Mouse (Mus musculus): ENCODE data around the gene Hoxd13. TPM values are rescaled to one million over a fixed set of nuclear protein-coding genes. Genes with fewer than 3 reads are reported as not detected.

Hoxd13 gene
- total and polyA plus RNA-seq, 3 experiments: not detected

DNA sequence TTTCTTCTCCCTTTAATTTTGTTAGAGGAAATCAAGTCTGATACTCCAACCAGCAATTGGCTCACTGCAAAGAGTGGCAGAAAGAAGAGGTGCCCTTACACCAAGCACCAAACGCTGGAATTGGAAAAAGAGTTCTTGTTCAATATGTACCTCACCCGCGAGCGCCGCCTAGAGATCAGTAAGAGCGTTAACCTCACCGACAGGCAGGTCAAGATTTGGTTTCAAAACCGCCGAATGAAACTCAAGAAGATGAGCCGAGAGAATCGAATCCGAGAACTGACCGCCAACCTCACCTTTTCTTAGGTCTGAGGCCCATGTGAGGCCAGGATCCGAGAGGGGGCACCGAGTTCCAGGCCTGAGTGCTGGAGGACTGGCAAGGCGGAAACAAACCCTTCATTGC lies 26.0 kb downstream of the Hoxd13 start:
- Histone ChIP-seq H3K27me3 (ENCODE audit: control insufficient read depth, insufficient read depth, low read length) (peaks cover 47% of the 10 kb centered on the region), H3K4me3 (no peak overlapping the region), H3K27ac (no peak overlapping the region), H3K9ac (ENCODE audit: low read depth, low read length) (no peak overlapping the region), H3K4me1 (ENCODE audit: control insufficient read depth, insufficient read depth, low read length) (no peaks in the 10 kb centered on the region), H3K79me2 (replicated peaks; ENCODE audit: control insufficient read depth, insufficient read depth, low read length) (no peaks in the 10 kb centered on the region), H3K36me3 (ENCODE audit: control insufficient read depth, insufficient read depth, low read length) (no peaks in the 10 kb centered on the region)
- TF ChIP-seq EP300 (IDR thresholded peaks at IDR 0.05; ENCODE audit: insufficient read depth, low read depth, low read length) (no peak), CTCF (IDR thresholded peaks at IDR 0.05) (peak; percentile 53)
- intact Hi-C loops (cut with DNase I): loop anchor here (10.0 kb wide), 1 partner anchor 1419 kb away; the partner anchor contains the start of gene Sp9
- DNase-seq: no peak
- 6% methylated on average over 16 of the region's 16 CpGs for WGBS

DNA sequence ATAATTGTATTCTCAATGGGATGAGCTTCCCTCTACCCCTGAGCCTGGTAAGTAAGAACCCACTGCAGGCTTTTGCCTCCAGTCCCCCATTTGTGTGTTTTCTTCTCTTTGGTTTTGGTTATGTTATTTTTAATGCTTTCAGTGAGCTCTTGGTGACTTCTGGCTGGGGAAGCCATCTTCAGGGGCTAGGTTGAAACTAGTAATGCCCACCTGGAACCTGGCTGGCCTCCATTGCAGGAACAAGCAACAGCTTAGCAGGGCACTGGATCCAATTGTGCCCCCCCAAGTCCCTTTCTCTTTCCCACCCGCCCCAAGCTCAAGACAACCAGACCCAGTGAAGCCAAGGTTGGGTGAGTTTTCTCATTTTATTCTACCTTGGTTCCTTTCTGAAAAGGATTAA lies 27.3 kb downstream of the Hoxd13 start:
- intact Hi-C loops (cut with DNase I): loop anchor here (10.0 kb wide), 1 partner anchor 1421 kb away; the partner anchor contains the start of gene Sp9
- Histone ChIP-seq H3K4me1 (ENCODE audit: control insufficient read depth, insufficient read depth, low read length) (no peaks in the 10 kb centered on the region), H3K79me2 (replicated peaks; ENCODE audit: control insufficient read depth, insufficient read depth, low read length) (no peaks in the 10 kb centered on the region), H3K36me3 (ENCODE audit: control insufficient read depth, insufficient read depth, low read length) (no peaks in the 10 kb centered on the region), H3K9ac (ENCODE audit: low read depth, low read length) (no peak overlapping the region), H3K27ac (no peak overlapping the region), H3K27me3 (ENCODE audit: control insufficient read depth, insufficient read depth, low read length) (peaks cover 52% of the 10 kb centered on the region), H3K4me3 (no peak overlapping the region)
- TF ChIP-seq EP300 (IDR thresholded peaks at IDR 0.05; ENCODE audit: insufficient read depth, low read depth, low read length) (no peak), POLR2A (IDR thresholded peaks at IDR 0.05; ENCODE audit: insufficient read depth, low read depth, low read length) (no peak), CTCF (IDR thresholded peaks at IDR 0.05) (no peak)
- DNase-seq: no peak
- WGBS: 4% methylated on average over 1 of the region's 1 CpGs

DNA sequence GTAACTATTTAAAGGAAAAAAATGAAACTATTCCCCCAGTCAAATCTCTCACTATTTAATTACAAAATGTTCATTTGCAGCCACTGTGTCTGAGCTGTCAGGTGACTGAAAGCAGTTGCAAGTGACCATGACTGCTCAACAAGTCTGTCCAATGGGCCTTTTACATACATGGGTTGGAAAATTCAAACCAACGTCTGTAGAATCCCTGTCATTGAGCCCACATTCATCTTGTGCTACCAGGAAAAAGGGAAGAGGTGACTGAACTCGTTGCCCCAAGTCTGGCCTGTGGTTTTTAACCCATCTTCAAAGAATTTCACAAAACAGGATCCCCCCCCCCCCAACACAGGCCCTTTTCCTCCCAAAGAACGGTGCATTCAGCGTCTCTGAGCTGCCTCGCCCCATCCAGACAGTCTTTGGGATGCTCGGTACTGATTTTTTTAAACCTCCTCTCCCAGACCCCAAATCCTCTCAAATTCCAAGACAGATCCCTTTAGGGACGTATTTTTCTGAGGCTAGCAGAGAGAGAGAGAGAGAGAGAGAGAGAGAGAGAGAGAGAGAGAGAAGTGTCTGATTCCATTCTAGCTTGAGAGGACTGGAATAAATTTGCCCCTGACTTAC lies 27.8 kb downstream of the Hoxd13 start:
- Histone ChIP-seq H3K4me3 (no peak overlapping the region), H3K9ac (ENCODE audit: low read depth, low read length) (no peak overlapping the region), H3K4me1 (ENCODE audit: control insufficient read depth, insufficient read depth, low read length) (no peaks in the 10 kb centered on the region), H3K27me3 (ENCODE audit: control insufficient read depth, insufficient read depth, low read length) (peaks cover 54% of the 10 kb centered on the region), H3K27ac (no peak overlapping the region), H3K79me2 (replicated peaks; ENCODE audit: control insufficient read depth, insufficient read depth, low read length) (no peaks in the 10 kb centered on the region), H3K36me3 (ENCODE audit: control insufficient read depth, insufficient read depth, low read length) (no peaks in the 10 kb centered on the region)
- intact Hi-C loops (cut with DNase I): loop anchor here (10.0 kb wide), 1 partner anchor 1421 kb away; the partner anchor contains the start of gene Sp9
- no peak for DNase-seq
- 6% methylated on average over 7 of the region's 7 CpGs for WGBS
- TF ChIP-seq CTCF (IDR thresholded peaks at IDR 0.05) (no peak), POLR2A (IDR thresholded peaks at IDR 0.05; ENCODE audit: insufficient read depth, low read depth, low read length) (no peak)

DNA sequence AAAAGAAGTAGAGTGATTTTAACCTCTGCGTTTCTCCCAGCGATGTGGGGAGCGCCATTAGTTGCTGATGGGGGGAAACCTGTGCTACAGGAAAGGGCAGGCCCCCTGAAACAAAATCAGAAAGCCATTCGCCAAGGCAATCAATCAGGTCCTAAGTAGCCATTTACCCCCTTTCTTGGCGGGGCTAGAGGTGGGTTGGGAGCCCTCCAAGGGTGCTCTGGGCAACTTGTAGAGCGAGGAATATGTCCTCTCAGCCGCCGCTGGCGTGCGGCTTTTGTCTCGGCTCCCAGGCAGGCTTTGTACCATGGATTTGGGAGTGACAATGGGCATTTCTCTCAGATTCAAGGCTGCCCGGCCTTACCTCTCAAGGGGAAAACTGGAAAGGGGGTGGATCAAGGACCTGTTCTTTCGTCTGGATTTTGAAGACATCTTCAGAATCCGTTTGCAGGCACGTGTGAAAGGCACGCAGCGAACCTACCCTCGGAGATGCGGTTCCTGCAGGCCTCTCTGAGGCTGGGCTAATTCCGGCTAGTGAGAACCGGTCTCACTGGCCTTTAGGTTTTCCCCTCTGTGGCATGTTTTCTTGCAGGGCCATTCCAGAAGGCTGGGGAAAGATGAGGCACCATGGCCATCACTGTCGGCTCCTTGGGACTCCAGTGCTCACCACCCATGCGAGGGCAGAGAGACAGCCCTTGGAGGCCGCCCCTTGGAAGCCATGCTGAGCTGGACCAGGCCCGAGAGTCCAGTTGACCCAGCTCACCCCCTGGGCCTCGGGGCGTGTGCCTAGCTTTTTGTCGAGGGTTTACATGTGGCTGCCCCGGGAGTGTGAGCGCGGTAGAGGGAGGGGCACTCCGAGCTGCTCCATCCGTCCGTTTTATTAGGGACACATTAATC lies 28.6 kb downstream of the Hoxd13 start:
- WGBS: 7% methylated on average over 34 of the region's 34 CpGs
- Histone ChIP-seq H3K4me3 (no peak overlapping the region), H3K79me2 (replicated peaks; ENCODE audit: control insufficient read depth, insufficient read depth, low read length) (no peaks in the 10 kb centered on the region), H3K36me3 (ENCODE audit: control insufficient read depth, insufficient read depth, low read length) (no peaks in the 10 kb centered on the region), H3K27me3 (ENCODE audit: control insufficient read depth, insufficient read depth, low read length) (peaks cover 47% of the 10 kb centered on the region), H3K9ac (ENCODE audit: low read depth, low read length) (no peak overlapping the region), H3K4me1 (ENCODE audit: control insufficient read depth, insufficient read depth, low read length) (no peaks in the 10 kb centered on the region), H3K27ac (no peak overlapping the region)
- DNase-seq: peak in 1 of 2 experiments; percentile 24
- intact Hi-C loops (cut with DNase I): loop anchor here (10.0 kb wide), 1 partner anchor 1422 kb away; the partner anchor contains the start of gene Sp9
- no peak for TF ChIP-seq CTCF (IDR thresholded peaks at IDR 0.05)
- TF ChIP-seq EP300 (IDR thresholded peaks at IDR 0.05; ENCODE audit: insufficient read depth, low read depth, low read length): no peak
- TF ChIP-seq POLR2A (IDR thresholded peaks at IDR 0.05; ENCODE audit: insufficient read depth, low read depth, low read length): no peak

DNA sequence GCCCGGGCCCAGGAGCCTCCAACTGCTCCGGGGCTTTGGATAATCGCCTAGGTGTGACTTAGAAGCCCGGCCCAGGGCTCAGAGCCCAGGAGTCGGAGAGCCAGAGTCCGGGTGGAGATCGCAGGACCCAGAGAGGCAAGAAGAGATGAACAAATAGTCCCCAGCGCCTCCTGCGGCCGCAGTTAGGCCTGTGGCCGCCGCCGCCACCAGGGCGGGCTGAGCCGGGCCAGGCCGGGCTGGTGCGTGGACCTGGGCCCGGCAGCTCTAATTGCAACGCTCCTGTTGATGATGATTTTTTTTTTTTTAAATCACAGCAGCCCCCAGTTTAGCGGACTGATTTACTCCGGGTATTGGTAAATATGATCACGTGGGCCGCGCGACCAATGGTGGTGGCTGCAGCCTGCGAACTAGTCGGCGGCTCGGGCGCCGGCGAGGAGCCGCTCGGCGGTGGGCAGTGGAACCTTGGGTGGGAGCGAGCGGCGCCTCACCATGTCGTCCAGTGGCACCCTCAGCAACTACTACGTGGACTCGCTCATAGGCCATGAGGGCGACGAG lies 29.5 kb downstream of the Hoxd13 start, which contains the start of gene Hoxd9:
Gene Hoxd9, plus strand, starts transcription at position 161 of the 555 bp plus-strand sequence.
- intact Hi-C loops (cut with DNase I): loop anchor here (10.0 kb wide), 1 partner anchor 1423 kb away; the partner anchor contains the start of gene Sp9
- WGBS: under 1% methylated on average over 43 of the region's 43 CpGs
- peaks cover 40% of the 10 kb centered on the region for H3K27me3 ChIP-seq (ENCODE audit: control insufficient read depth, insufficient read depth, low read length)
- H3K4me3 ChIP-seq: peak within 1 kb of the TSS; percentile 50
- H3K36me3 ChIP-seq (ENCODE audit: control insufficient read depth, insufficient read depth, low read length): no peaks in the 10 kb centered on the region
- TF ChIP-seq EP300 (IDR thresholded peaks at IDR 0.05; ENCODE audit: insufficient read depth, low read depth, low read length) (no peak), CTCF (IDR thresholded peaks at IDR 0.05) (peak; percentile 47), POLR2A (IDR thresholded peaks at IDR 0.05; ENCODE audit: insufficient read depth, low read depth, low read length) (no peak)
- no peaks in the 10 kb centered on the region for H3K4me1 ChIP-seq (ENCODE audit: control insufficient read depth, insufficient read depth, low read length)
- H3K27ac ChIP-seq: no peak within 1 kb of the TSS
- H3K9ac ChIP-seq (ENCODE audit: low read depth, low read length): peak within 1 kb of the TSS; percentile 32
- DNase-seq: peak; percentile 46 to 63
- H3K79me2 ChIP-seq (replicated peaks; ENCODE audit: control insufficient read depth, insufficient read depth, low read length): no peaks in the 10 kb centered on the region

Measured in heart, adult 2 months (tissue).